Mouse (Mus musculus): ENCODE data around the gene Rasgrp1.

The Rasgrp1 gene

DNA sequence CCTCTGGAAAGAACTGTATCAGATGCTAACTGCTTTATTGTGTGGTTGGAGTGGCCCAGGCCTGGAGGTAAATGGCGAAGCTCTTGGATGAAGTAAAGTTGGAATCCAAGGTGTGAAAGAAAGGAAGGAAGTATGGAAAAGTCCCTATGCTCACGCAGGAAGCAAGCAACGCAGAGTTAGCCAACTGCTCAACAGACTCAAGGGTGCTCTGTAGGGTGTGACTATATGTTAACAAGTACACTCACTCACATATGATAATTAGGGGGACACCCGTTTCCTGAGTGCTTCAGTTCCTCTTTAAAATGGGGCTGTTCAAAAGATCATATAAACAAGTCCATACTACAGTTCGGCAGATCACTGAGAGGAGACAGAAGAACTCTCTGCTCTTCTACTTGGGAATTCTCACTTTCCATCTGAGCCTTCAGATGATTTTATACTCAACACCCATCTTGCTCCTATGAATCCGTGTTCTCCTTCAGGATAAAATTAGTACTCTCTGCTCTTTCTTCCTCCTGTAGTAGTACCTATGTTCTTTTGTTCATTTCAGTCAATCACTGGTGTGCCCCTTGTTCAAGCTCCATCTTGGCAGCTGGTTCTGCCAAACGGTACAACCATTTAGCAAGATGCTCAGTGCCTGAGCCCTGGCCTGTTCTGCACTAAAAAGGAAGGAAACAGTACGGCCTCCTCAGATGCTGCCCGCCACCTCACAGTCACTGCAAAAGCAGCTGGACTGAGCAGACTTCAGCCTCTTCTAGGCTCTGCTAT lies 14.1 kb downstream of the Rasgrp1 start:
- no peak for DNase-seq

DNA sequence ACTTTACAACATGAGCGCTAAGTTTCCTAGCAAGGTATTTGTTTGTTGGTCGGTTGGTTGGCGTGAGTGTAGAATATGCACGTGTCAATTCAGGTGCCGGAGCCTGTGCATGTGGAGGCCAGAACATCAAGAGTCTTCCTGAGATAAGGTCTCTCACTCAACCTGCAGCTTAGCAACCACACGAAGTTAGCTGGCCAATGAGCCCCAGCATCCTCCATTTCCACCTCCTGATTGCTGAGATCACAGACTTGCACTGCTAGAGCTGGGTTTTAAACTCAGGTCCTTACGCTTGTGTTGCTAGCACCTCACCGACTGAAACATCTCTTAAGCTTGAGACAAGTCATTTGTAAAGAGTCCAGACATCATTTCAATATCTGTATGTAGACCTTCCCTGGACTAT lies 20.4 kb downstream of the Rasgrp1 start:
- no peak for DNase-seq

DNA sequence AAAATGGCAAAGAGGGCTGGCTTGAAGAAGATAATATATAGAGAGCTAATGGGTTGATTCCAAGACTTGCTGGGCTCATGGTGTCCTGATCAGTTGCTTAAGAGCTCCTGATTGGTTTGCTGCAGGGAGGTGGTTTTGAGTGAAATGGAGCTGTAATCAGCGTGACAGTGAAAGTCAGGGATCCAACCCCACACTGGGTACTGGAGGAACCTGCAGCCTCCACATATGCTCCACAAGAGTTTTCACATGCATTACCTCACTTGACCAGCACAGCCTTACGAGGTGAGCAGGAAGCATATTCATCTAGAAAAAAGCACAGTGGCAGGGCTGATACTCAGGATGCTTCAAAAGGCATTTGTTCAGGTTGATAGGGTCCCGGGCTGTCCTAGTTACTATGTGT lies 21.6 kb downstream of the Rasgrp1 start:
- DNase-seq = no peak

DNA sequence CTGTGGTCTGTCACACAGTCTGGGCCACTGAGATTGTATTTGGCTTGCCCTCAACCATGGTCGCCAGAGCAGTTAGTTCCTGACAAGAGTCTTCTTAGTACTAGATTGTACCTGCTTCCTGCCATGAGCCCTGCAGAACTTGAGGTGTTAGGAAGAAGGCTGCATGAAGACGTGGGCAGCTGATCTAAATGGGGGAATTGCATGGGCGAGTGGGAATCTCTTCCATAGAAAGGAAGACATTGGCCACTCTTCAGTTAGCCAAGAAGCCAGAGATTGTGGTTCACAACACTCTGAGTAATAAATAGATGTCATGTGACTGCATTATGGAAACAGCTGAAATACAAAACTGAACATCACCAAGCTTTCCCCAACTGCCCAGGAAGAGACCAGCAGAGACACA lies 23.8 kb downstream of the Rasgrp1 start:
- no peak for DNase-seq

DNA sequence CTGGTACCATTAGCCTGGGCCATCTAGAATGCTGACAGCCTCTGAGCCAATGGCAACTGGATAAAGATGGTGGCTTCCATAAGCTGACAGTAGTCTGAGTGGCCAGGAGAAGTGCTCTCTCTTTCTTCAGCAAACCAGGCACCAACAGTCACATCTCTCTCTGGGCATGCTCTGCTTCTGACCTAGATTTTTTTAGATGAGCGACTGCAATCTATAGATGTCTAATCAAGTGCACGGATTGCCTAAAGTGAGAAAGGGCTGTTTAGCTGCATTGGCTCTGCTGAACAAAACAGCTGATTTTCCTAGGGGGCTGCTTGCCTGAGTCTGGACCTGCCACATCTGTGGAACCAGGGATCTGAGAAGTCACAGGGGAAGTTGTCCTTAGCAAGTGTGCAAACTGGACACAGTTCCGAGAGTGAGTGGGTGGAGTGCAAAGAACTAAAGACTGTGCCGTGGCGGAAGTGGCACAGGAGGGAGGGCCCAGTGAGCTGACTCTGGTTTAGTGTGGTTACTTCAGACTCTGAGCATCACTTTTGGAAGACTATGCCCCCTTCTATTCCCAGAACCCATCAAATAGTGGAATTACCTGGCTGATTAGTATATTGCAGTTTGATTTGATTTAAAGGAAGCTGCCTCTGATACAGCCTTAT lies 29.1 kb downstream of the Rasgrp1 start:
- no peak for DNase-seq

DNA sequence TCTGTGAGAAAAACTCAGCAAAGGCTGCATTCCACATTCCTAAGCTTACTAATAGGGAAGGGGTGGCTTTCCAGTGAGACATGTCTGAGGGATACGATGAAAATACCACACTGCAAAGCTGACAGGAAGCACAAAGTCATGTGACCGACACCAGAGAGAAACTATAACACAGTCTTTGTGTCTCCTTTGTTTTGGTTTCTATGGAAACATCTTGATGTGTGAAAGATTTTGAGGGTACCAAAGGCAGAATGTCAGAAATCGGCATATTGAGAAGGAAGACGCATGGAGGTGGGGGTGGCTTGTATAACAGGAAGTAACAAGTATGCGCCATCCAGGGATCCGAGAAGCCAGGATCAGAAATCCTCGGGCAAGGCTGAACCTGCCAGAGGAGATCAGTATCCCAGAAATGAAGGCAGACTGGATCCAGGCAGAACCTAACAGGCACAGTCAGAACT lies 30.3 kb downstream of the Rasgrp1 start:
- no peak for DNase-seq

DNA sequence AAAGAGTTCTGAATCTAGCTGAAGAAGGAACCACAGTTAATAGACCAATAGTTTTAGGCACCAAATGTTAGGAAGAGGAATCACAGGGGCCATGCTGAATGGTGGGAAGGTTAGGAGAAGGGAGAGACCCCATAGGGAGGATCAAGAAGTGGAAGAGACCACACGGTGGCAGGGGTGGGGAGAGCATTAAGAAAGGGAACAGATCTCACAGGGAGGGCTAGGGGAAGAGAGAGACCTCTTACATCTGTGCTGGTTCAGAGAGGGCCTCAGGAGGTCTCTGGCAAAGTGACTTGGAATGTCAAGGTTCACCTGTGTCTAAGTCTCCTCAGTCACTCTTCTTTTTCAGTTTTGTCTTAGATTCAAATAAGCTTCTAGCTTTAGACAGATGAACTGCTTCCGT lies 30.8 kb downstream of the Rasgrp1 start:
- DNase-seq = no peak

DNA sequence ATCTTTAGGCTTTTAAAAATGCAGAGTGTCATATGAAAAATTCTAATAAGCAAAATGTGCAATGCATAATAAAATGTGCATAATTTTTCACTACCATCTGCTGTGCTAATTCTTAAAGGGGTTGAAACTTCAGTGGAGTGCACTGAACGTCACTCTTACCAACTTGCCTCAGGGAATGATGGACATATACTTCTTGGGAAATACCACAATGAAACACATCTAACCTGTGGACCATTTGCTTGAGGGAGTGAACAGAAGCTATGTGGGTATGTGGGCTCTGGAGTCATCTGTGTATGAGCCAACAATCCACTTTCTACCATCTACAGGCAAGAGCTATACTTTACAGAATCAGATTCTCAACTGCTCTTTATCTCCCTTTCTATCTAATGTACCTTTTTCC lies 31.5 kb downstream of the Rasgrp1 start:
- no peak for DNase-seq

DNA sequence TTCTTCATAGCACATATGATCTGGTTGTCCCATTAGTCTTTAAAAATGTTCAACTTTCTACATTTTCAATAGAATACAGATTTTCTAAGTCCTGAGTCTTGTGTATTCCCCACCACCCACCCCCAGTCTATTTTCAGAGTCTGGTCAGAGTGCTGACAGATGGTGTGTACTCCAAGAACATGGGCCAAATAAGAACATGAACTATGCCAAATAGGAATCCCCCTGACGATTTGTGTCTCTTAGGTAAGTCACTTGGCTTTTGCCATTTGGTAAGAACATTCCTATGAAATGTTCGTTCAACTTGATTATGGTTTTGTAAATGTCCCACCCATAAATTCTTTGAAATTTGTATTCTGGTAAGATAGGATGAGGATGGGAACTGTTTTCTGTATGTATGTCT lies 33.8 kb downstream of the Rasgrp1 start:
- no peak for DNase-seq

DNA sequence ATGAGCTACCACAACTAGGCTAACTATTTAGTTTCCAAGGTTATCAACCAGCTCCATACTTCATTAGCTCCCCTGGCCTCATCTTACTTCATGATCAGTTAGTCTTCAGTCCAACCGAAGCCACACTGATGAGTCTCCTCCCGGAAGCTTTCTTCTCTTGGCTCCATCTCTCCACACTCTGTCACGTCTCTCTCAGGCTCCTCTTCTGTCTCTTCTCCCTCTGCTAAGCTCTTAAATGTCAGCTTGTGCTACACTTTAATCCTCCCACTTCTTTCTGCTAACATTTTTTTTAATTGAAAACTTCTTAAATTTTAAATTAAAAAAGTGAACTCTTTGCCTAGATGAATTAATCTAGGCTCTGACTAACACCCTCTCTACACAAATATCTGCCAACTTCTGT lies 34.8 kb downstream of the Rasgrp1 start:
- DNase-seq = no peak

DNA sequence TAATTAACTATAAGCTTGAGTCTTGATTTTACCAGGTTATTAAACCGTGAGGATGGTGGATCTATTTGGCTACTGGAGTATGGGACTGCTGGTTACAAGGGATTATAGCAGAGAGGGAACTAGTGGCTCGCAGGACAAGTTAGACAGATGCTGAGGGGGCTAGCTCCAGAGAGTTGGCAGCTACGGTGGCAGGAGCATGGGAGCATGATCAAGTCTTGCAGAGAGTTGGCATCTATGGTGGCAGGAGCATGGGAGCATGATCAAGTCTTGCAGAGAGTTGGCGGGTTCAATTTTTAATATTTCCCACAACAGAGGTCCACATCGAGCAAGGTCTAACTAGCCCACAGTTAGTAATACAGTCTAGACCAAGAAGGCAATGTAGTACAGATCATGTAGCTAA lies 37.9 kb downstream of the Rasgrp1 start:
- DNase-seq = no peak

DNA sequence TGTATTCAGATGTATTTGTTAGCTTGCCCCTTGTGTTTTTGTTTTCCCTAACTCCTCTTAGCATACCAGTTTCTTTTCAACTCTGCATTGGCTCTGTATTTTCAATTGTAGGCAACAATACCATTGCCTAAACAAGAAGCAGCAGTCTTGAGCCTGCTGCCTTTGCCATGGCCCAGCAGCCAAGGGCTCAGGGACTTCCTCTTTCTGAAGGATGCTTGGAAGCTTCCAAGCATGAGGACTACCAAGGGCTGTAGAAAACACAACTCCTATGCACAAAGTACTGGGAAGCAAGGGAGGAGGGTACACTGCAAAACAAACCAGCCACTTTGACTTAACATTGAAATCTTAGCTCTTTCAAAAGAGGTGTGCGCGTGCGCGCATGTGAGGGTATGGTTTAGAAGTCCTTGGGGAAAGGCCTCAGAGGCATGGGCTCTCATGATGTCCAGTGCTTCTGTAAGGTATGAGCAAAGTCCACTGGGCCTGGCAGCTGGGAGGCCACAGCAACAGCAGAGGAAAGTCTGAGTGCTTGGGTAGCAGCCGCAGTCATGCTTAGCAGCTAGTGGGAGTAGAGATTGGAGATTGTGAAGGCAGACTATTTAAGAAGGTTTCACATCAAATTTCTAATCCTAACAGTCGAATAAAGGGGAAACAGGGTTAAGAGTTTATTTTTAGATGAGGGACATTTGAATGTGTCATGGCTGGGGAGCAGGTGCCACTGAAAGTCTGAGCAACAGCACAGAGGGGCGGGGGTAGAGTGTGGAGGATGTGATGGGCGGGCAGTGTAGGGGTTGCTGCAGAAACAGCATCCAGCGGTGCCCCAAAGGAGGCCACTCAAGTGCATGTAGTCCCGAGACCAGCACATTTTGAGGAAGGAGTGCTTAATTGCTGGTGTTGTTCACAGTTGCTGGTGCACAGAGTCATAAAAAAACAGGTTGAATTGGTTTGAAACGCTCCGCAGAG lies 39.1 kb downstream of the Rasgrp1 start:
- no peak for DNase-seq

DNA sequence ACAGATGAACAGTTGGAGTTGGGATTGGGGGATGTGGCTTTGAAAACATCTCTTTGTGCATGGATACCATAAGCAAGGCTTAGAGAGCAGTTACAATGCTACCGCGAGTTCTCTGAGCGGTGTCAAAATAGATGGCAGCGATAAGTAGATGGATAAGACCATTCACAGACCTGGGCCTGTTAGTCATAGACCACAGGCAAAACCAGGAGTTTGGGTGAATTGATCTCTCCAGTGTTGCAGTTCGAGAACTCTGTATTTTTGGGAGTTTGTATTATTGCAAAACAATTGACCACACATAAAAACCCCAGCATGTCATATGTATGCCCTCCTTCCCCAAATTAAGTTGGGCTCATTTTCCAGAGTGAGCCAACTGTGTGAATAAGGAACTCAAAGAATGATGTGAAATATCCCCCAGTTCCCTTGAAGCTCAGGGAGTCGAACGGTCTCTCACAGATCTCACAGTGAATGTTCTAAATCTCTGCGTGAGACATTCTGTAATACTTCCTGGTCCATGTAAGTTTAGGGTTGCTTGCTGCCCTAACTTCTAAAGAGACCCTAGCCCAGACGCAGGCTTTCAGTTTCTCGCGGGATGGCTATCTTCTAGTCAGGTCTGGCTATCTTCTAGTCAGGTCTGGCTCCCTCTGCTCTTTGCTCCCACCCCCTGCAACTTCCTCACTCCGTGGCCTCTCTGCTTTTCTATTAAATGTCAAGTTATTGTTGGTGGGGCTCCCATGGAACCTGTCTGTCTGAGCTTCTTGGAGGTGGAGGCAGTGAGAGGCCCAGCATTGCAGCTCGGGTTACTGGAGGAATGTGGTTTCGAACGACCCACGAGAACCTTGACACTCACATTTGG lies 43.0 kb downstream of the Rasgrp1 start:
- DNase-seq = no peak

DNA sequence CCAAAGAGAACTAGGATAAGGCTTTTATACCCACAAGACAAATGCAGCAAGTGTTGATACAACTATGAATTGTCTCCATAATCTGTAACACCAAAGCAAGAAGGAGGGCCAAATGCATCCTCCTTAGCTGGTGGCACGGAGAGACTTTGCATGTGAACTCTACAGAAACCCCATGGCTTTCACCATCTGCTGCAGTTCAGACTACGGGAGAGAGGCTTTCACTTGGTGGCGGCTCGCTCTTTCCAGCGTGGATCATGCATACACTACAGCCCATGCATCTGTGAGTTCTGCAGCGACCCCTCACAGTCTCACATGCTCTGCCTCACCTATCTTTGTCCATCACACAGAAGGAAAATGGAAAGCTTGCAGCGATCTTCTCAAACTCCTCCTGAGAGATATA lies 54.5 kb downstream of the Rasgrp1 start:
- no peak for DNase-seq

DNA sequence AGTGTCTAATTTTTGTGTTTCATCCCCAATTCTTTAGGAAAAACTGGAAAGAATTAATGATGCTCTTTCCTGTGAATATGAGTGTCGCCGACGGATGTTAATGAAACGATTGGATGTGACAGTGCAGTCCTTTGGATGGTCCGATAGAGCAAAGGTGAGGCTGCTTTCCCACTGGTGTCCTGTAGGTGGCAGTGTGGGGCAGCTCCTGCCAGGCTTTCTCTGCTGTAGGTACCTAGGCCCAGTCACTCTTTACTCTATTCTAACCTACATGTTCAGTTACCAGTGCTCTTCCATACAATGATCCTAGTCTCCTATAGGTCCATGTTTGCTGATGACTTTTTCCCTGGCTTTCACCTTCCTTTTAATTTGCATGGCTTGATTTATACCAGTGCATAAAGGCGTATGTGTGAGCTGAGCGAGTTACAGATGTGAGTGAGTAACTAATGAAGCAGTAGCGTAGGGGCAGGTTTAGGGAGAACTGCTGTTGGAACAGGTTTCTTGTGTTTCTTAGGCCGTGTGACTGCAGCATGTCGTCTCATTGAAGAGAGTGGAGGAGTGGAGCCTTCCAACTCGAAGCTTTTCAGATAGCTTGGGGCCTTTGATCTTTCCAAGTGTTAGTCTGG lies 78.9 kb downstream of the Rasgrp1 start:
- DNase-seq = peak; percentile 69

DNA sequence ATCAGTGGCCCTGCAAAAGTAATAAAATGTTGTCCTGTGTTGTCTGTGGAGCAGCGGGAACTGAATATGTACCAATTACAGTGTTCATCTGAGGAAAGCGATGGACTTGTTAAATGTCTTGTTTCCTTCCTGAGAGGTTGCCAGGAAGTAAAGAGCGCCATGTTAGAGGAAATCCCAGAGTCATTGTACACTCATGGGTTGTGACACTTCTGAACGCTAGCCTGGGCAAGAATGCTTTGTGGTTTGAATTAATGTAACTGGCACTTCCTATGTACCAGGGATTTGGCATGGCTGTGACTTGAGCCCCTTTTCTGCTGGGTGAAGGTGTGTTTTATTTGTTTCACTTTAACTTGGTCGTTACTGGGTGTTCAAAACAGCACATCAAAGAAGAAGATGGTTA lies 80.6 kb downstream of the Rasgrp1 start:
- no peak for DNase-seq

DNA sequence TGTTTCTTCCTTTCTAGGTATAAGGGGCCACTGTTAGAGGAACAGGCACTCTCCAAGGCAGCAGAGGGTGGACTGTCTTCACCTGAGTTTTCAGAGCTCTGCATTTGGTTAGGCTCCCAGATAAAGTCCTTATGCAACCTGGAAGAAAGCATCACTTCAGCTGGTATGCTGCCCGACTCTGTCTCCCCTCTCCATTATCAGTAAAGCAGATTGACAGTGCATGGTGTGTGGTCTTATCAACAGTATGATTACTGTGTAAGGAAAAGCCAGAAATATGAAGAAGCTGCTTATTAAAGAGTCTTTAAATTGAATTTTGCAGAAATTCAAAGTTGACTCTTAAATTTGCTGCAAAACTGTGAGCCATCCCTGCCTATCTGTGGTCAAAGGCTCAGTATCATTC lies 85.2 kb downstream of the Rasgrp1 start:
- no peak for DNase-seq

DNA sequence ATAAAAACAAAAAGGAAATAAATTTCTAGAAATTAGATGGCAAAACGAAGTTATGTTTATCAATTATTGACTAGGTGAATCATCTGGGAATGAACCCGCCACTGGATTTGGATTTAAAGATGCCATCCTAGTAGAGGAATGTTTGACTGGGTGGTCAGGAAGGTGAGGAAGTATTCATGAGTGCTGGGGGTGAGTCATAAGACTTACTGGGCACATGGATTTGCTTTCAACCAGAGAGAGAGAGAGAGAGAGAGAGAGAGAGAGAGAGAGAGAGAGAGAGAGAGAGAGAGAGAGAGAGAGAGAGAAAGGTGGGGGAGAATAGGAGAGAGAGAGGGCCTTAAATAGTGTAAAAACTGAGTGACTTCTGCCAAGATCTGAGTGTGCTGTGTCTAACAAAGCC lies 87.4 kb downstream of the Rasgrp1 start:
- no peak for DNase-seq

DNA sequence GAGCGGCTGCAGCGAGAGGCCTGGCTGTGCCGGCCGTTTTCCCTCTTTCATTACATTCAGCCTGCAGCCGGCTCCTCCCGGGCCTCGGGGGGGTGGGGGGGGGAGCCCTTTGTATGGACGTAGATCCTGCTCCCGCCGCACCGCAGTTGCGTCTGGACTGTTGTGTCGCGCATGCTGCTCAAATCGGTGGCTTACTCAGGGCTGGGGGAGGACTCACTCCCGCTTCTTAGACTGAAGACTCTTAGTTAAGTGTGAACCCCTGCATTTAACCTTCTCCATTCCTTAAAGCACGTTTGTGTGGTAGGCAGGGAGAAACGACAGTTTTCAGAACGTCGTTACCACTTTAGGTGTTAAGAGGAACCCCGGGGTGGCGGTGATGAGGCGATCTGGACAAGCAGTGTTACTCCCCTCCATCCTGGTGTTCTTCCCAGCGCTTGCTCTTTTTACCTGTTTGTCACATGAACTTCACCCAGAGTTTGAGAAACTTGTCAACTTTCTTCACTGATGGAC lies 92.7 kb downstream of the Rasgrp1 start:
- no peak for DNase-seq

DNA sequence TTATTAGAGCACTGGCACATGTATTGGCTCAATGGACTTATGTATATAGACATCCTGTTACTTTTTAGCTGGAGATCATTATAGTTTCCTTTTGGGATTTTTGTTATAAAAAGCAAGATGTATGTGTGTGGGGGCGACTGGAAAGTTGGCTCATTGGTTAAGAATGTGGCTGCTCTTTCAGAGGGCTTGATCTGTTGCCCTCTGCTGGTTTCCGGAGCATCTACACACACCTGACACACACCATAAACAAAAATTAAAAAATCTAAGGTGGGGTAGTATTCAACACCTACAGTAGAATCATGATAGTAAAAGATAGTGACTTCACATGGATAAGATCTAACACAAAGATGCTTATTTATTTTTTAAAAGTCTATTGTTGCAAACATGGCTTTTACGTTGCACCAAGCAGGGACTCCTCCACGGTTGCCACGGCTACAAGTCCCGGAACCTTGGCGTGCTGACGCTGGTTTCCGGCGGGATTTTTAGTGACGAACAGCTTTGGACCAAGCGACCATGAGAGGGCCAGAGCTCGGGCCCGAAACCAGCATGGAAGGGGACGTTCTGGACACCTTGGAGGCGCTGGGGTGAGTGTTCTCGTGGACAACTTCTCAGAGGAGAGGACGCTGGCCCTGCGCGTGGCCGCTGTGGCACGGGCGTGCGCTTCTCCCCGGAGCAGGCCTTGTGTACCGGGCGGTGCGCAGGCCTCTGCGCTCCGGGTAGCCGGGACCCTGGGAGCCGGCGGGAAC lies 93.4 kb downstream of the Rasgrp1 start, which contains the start of gene Fam98b:
TSS of gene Fam98b (plus strand) at position 485 of the 746 bp plus-strand sequence.
- DNase-seq = peak; percentile 92

DNA sequence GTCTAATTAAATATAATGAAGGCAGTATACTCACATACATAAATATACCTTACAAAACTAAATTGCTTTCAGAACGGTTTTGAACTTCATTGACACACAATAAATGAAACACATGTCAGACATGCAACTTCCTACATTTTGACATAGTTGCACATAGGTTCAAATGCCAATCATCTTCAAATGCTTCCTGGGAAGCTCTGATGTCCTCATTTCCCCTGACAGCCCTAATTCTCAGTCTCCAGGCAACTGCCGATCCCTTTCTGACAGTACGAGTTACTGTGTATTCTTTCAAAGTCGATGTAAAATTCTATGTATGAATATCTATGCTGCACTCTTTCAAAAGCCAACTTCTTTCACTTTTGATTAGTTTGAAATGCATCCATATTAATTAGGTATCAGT lies 100.8 kb downstream of the Rasgrp1 start:
- no peak for DNase-seq
